Mouse (Mus musculus): Measurements from ENCODE around the gene Ppt1. TPM values are rescaled to one million over a fixed set of nuclear protein-coding genes. Genes with fewer than 3 reads are reported as not detected.

The Ppt1 gene
- polyA plus RNA-seq, 1 experiment from 2014 or later, result 64.7 TPM

- Histone ChIP-seq H3K36me3 (peaks cover 47% of the 10 kb centered on the region), H3K27me3 (ENCODE audit: low read depth, poor library complexity, severe bottlenecking) (no peaks in the 10 kb centered on the region), H3K4me3 (no peak overlapping the region), H3K27ac (replicated peaks) (no peak overlapping the region), H3K4me1 (no peaks in the 10 kb centered on the region), H3K9me3 (replicated peaks) (no peaks in the 10 kb centered on the region)
- WGBS, result 89% methylated on average over 5 of the region's 5 CpGs
- no peak for DNase-seq (ENCODE audit: low spot score)
These were observed 37.0 kb downstream of the Ppt1 start for GRCm38 (mm10) chr4:122873003-122873402.

- Histone ChIP-seq H3K9me3 (replicated peaks) (no peaks in the 10 kb centered on the region), H3K4me3 (no peak overlapping the region), H3K4me1 (no peaks in the 10 kb centered on the region), H3K27me3 (ENCODE audit: low read depth, poor library complexity, severe bottlenecking) (no peaks in the 10 kb centered on the region), H3K27ac (replicated peaks) (no peak overlapping the region), H3K36me3 (peaks cover 41% of the 10 kb centered on the region)
- DNase-seq (ENCODE audit: low spot score), result no peak
- WGBS, result 93% methylated on average over 4 of the region's 4 CpGs
These were observed 37.5 kb downstream of the Ppt1 start for GRCm38 (mm10) chr4:122873512-122873911.

- WGBS, result 95% methylated on average over 2 of the region's 2 CpGs
- DNase-seq (ENCODE audit: low spot score), result no peak
- Histone ChIP-seq H3K9me3 (replicated peaks) (no peaks in the 10 kb centered on the region), H3K36me3 (peaks cover 6% of the 10 kb centered on the region), H3K4me3 (no peak overlapping the region), H3K27ac (replicated peaks) (no peak overlapping the region), H3K27me3 (ENCODE audit: low read depth, poor library complexity, severe bottlenecking) (no peaks in the 10 kb centered on the region), H3K4me1 (peaks cover 5% of the 10 kb centered on the region; the same call in 1 of the 2 replicates)
These were observed 42.5 kb downstream of the Ppt1 start for GRCm38 (mm10) chr4:122878333-122879070.

- no peak for DNase-seq (ENCODE audit: low spot score)
- WGBS, result 84% methylated on average over 3 of the region's 3 CpGs
These were observed 46.5 kb downstream of the Ppt1 start for GRCm38 (mm10) chr4:122882544-122882943.

GRCm38 (mm10) chr4:122883294-122883693, 47.3 kb downstream of the Ppt1 start:
- Histone ChIP-seq H3K27me3 (ENCODE audit: low read depth, poor library complexity, severe bottlenecking) (no peaks in the 10 kb centered on the region), H3K36me3 (peaks cover 6% of the 10 kb centered on the region), H3K9me3 (replicated peaks) (no peaks in the 10 kb centered on the region), H3K4me3 (no peak overlapping the region; the same call in 1 of the 2 replicates), H3K4me1 (peaks cover 30% of the 10 kb centered on the region), H3K27ac (replicated peaks) (no peak overlapping the region)
- DNase-seq (ENCODE audit: low spot score), result no peak
- WGBS, result 94% methylated on average over 3 of the region's 3 CpGs

More at GRCm38 (mm10) chr4:122882544-122882943, 46.5 kb downstream of the Ppt1 start:
- H3K27me3 ChIP-seq (ENCODE audit: low read depth, poor library complexity, severe bottlenecking), result no peaks in the 10 kb centered on the region
- H3K36me3 ChIP-seq, result peaks cover 6% of the 10 kb centered on the region
- no peak overlapping the region for H3K27ac ChIP-seq (replicated peaks)
- peaks cover 30% of the 10 kb centered on the region for H3K4me1 ChIP-seq
- no peak overlapping the region for H3K4me3 ChIP-seq
- H3K9me3 ChIP-seq (replicated peaks), result no peaks in the 10 kb centered on the region

- Histone ChIP-seq H3K4me3 (peak overlapping the region; percentile 77; the same call in 1 of the 2 replicates), H3K9me3 (replicated peaks) (no peaks in the 10 kb centered on the region), H3K27me3 (ENCODE audit: low read depth, poor library complexity, severe bottlenecking) (no peaks in the 10 kb centered on the region), H3K4me1 (peaks cover 30% of the 10 kb centered on the region), H3K27ac (replicated peaks) (no peak overlapping the region), H3K36me3 (peaks cover 6% of the 10 kb centered on the region)
- WGBS, result 76% methylated on average over 2 of the region's 2 CpGs
- DNase-seq (ENCODE audit: low spot score), result no peak
These were observed 48.0 kb downstream of the Ppt1 start for GRCm38 (mm10) chr4:122884051-122884450.

- H3K9me3 ChIP-seq (replicated peaks), result no peaks in the 10 kb centered on the region
- peak overlapping the region; percentile 77 for H3K4me3 ChIP-seq
- no peak for DNase-seq (ENCODE audit: low spot score)
- peaks cover 6% of the 10 kb centered on the region for H3K36me3 ChIP-seq
- H3K4me1 ChIP-seq, result peaks cover 30% of the 10 kb centered on the region
- 55% methylated on average over 12 of the region's 12 CpGs for WGBS
- peak overlapping the region; percentile 93; the same call in 1 of the 2 replicates for H3K27ac ChIP-seq (replicated peaks)
- H3K27me3 ChIP-seq (ENCODE audit: low read depth, poor library complexity, severe bottlenecking), result no peaks in the 10 kb centered on the region
These were observed 48.7 kb downstream of the Ppt1 start for GRCm38 (mm10) chr4:122884481-122885340.

GRCm38 (mm10) chr4:122885768-122886578, 49.9 kb downstream of the Ppt1 start, which contains the start of gene Cap1:
Gene Cap1, minus strand, starts transcription at chr4:122886056.
- under 1% methylated on average over 49 of the region's 49 CpGs for WGBS
- peak within 1 kb of the TSS; percentile 77 for H3K4me3 ChIP-seq
- H3K9me3 ChIP-seq (replicated peaks), result no peaks in the 10 kb centered on the region
- peaks cover 33% of the 10 kb centered on the region for H3K4me1 ChIP-seq
- H3K27me3 ChIP-seq (ENCODE audit: low read depth, poor library complexity, severe bottlenecking), result no peaks in the 10 kb centered on the region
- DNase-seq (ENCODE audit: low spot score), result peak; percentile 99
- peaks cover 3% of the 10 kb centered on the region; the same call in 1 of the 2 replicates for H3K36me3 ChIP-seq
- peak within 1 kb of the TSS; percentile 93 for H3K27ac ChIP-seq (replicated peaks)

- Histone ChIP-seq H3K4me1 (peaks cover 41% of the 10 kb centered on the region), H3K4me3 (peak overlapping the region; percentile 77), H3K27me3 (ENCODE audit: low read depth, poor library complexity, severe bottlenecking) (no peaks in the 10 kb centered on the region), H3K9me3 (replicated peaks) (no peaks in the 10 kb centered on the region), H3K36me3 (peaks cover 3% of the 10 kb centered on the region; the same call in 1 of the 2 replicates), H3K27ac (replicated peaks) (peak overlapping the region; percentile 93)
- 9% methylated on average over 19 of the region's 19 CpGs for WGBS
- no peak for DNase-seq (ENCODE audit: low spot score)
These were observed 50.7 kb downstream of the Ppt1 start for GRCm38 (mm10) chr4:122886579-122887254.

GRCm38 (mm10) chr4:122887336-122887735, 51.3 kb downstream of the Ppt1 start:
- Histone ChIP-seq H3K27me3 (ENCODE audit: low read depth, poor library complexity, severe bottlenecking) (no peaks in the 10 kb centered on the region), H3K4me3 (peak overlapping the region; percentile 77), H3K36me3 (peaks cover 1% of the 10 kb centered on the region; the same call in 1 of the 2 replicates), H3K4me1 (peaks cover 42% of the 10 kb centered on the region), H3K27ac (replicated peaks) (peak overlapping the region; percentile 93), H3K9me3 (replicated peaks) (no peaks in the 10 kb centered on the region)
- WGBS, result 80% methylated on average over 2 of the region's 2 CpGs
- DNase-seq (ENCODE audit: low spot score), result no peak

GRCm38 (mm10) chr4:122890881-122891481, 54.9 kb downstream of the Ppt1 start:
- peak; percentile 32 for DNase-seq (ENCODE audit: low spot score)
- H3K27me3 ChIP-seq (ENCODE audit: low read depth, poor library complexity, severe bottlenecking), result no peaks in the 10 kb centered on the region
- H3K4me1 ChIP-seq, result peaks cover 21% of the 10 kb centered on the region
- peak overlapping the region; percentile 24; the same call in 1 of the 2 replicates for H3K4me3 ChIP-seq
- peak overlapping the region; percentile 76 for H3K27ac ChIP-seq (replicated peaks)
- peaks cover 2% of the 10 kb centered on the region; the same call in 1 of the 2 replicates for H3K9me3 ChIP-seq (replicated peaks)
- no peaks in the 10 kb centered on the region for H3K36me3 ChIP-seq
- WGBS, result 15% methylated on average over 3 of the region's 3 CpGs

Measured in midbrain, embryonic 10.5 days (tissue).